21 mouse cellular contexts compared by ENCODE assay signal in the genomic region with DNA sequence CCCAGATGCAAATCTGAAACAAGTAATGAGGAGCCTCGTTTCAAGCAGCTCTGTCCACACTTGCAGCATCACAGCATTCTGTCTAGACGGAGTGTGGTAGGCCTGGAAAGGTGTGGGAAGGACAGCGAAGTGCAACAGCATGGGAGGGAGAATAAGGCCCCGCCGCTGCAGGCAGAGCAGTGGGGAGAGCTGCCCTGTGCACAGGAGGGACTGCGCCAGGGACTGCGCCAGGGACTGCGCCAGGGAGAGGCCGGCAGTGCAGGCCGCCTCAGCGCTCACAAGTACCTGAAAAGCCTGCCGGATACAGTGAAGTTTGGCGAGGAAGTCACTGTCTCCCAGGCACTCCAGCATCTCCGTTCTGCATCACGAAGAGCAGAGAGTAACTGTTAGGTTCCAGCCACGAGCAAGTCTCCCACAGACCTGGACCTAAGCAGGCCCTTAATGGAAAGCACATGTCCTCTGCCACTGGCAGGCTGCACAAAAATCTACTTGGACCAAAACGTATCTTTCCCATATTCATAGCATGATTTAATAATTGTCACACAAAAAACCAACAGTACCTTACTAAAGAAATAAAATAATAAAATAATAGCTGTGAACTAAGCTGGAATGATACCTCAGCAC. TPM values are rescaled to one million over a fixed set of nuclear protein-coding genes. Genes with fewer than 3 reads are reported as not detected.
DNase-seq lines count a peak whose midpoint lies in the region; ATAC-seq lines count a peak whose summit lies in the region.
"Had no signal": no experiment of that assay in that cellular context is flagged by ENCODE, and none has a peak within 500 bp of the region (broad histone marks: within the 10 kb centered on the region; RNA-seq: fewer than 3 reads in every experiment).

No protein-coding gene starts in this region.

- no peak overlapping the region for H3K4me3 ChIP-seq in embryonic facial prominence, embryonic 15.5 days (replicated peaks)
- H3K4me3 ChIP-seq: midbrain, embryonic 15.5 days; myocyte had no signal

- no peaks in the 10 kb centered on the region for H3K27me3 ChIP-seq in embryonic facial prominence, embryonic 15.5 days
- H3K27me3 ChIP-seq: midbrain, embryonic 15.5 days had no signal

- peak overlapping the region; percentile 83 for H3K27ac ChIP-seq in embryonic facial prominence, embryonic 15.5 days (replicated peaks)
- H3K27ac ChIP-seq: hindbrain, embryonic 14.5 days; midbrain, embryonic 15.5 days had no signal

- peaks cover 28% of the 10 kb centered on the region for H3K36me3 ChIP-seq in embryonic facial prominence, embryonic 15.5 days

- no peak for ATAC-seq in embryonic facial prominence, embryonic 15.5 days (ENCODE audit: insufficient number of reproducible peaks, low FRiP score, low TSS enrichment, low read depth)
- ATAC-seq: liver, postnatal 0 days; midbrain, embryonic 15.5 days had no signal

- 57% methylated on average over 17 of the region's 17 CpGs for WGBS in embryonic facial prominence, embryonic 15.5 days

- H3K4me2 ChIP-seq in embryonic facial prominence, embryonic 15.5 days (replicated peaks): no peak overlapping the region
- H3K4me2 ChIP-seq: hindbrain, embryonic 14.5 days; midbrain, embryonic 15.5 days had no signal

- peak; percentile 14 for DNase-seq in cerebellum, adult 11-12 months
- DNase-seq in cerebellum, adult 11 months: no peak
- peak; percentile 66 for DNase-seq in heart, adult 11 months
- no peak for DNase-seq in heart, postnatal 14 days
- no peak for DNase-seq in kidney, postnatal 10 days
- no peak for DNase-seq in left cerebral cortex, postnatal 14 days (ENCODE audit: low spot score in 2 of 2)
- DNase-seq in MN1 (ENCODE audit: low spot score): no peak
- DNase-seq: cerebellum, postnatal 36 days; gastrocnemius, postnatal 36 days; heart, postnatal 10 days; kidney, postnatal 4 days; layer of hippocampus, adult 9-11 months; liver, postnatal 0 days; lung, postnatal 36 days; thymus, postnatal 14 days had no signal

- intact Hi-C loops in heart, postnatal 14 days (cut with DNase I): no loop called here
- intact Hi-C loops in left cerebral cortex, postnatal 14 days (cut with DNase I): no loop called here

- no peaks in the 10 kb centered on the region for H3K9me3 ChIP-seq in embryonic facial prominence, embryonic 15.5 days (replicated peaks)
- H3K9me3 ChIP-seq: G1E; midbrain, embryonic 15.5 days had no signal

- H3K9ac ChIP-seq in embryonic facial prominence, embryonic 15.5 days: no peak overlapping the region
- H3K9ac ChIP-seq: hindbrain, embryonic 14.5 days; liver, postnatal 0 days; midbrain, embryonic 15.5 days had no signal

- H3K4me1 ChIP-seq in embryonic facial prominence, embryonic 15.5 days: peaks cover 21% of the 10 kb centered on the region
- H3K4me1 ChIP-seq: midbrain, embryonic 15.5 days had no signal

RNA-seq across cellular contexts. Expression of a gene that starts 24.1 kb away (rescaled TPM):
- total RNA-seq in heart, postnatal 14 days (2021): 100 to 1,000 TPM; 297 to 301 TPM
- polyA plus RNA-seq in embryonic facial prominence, embryonic 15.5 days (2015; fragmentation: Nextera tagmentation; extraction: Ambion mirVana): 23.5 and 27.2 TPM in 2 replicates
- 1 to 10 TPM; 1.6 to 1.8 TPM for total RNA-seq in left cerebral cortex, postnatal 14 days (2021)
- polyA plus RNA-seq: G1E; liver, adult 2 months had no signal

RNA-seq across cellular contexts. Expression of a gene that starts 49.9 kb away (rescaled TPM):
- total RNA-seq in heart, postnatal 14 days (2021): 10 to 100 TPM; 10.8 to 12.4 TPM
- 15.8 and 17.1 TPM in 2 replicates for polyA plus RNA-seq in embryonic facial prominence, embryonic 15.5 days (2015; fragmentation: Nextera tagmentation; extraction: Ambion mirVana)
- total RNA-seq in left cerebral cortex, postnatal 14 days (2021): 10 to 100 TPM; 82.3 to 83.2 TPM

RNA-seq across cellular contexts. Expression of a gene that starts 56.0 kb away (rescaled TPM):
- total RNA-seq in heart, postnatal 14 days (2021): 10 to 100 TPM; 29.1 to 30.9 TPM
- polyA plus RNA-seq in embryonic facial prominence, embryonic 15.5 days (2015; fragmentation: Nextera tagmentation; extraction: Ambion mirVana): 41.6 and 44.5 TPM in 2 replicates
- total RNA-seq in left cerebral cortex, postnatal 14 days (2021): 100 to 1,000 TPM; 123 to 127 TPM

Comparison
In these comparisons a context has a peak if more than half of its experiments do, and no peak if none do; other contexts are left out.
1. DNase-seq: peak in cerebellum, adult 11-12 months (single experiment) and heart, adult 11 months (single experiment); none in cerebellum, adult 11 months (single experiment), heart, postnatal 14 days (0 of 2), kidney, postnatal 10 days (single experiment), left cerebral cortex, postnatal 14 days (0 of 2) and MN1 (single experiment).
2. RNA of a gene that starts 24.1 kb away (total RNA-seq): 297 to 301 TPM in heart, postnatal 14 days; 1.6 to 1.8 TPM in left cerebral cortex, postnatal 14 days; every median in the first group is over 100 times any median in the second.
3. RNA of a gene that starts 49.9 kb away (total RNA-seq): 82.3 to 83.2 TPM in left cerebral cortex, postnatal 14 days; 10.8 to 12.4 TPM in heart, postnatal 14 days; every median in the first group is over 4 times any median in the second.